Mouse (Mus musculus) limb, embryonic 10.5 days (tissue): ENCODE measurements at regions not wholly inside any gene's neighbourhood (a gene's known extent, or its start where the extent isn't known, plus 50 kb on each side); places are given as distances from the start of the nearest gene placed in this dataset.

Experiments
- DNase-seq: peaks from one replicate; pipeline ENCODE4 v3.0.0-alpha.2; 2017; ENCODE audit warnings: low spot score
- H3K27ac ChIP-seq: fragments of 300-500 bp; sonication (generic); 2 replicates; pipeline ENCODE4 v1.5.1; 2016; ENCODE audit warnings: mild to moderate bottlenecking
- H3K27me3 ChIP-seq: fragments of 300-500 bp; sonication (generic); 2 replicates; pipeline ENCODE4 v1.6.1; 2016; ENCODE audit warnings: low read depth, mild to moderate bottlenecking; ENCODE audit not compliant: poor library complexity, severe bottlenecking
- H3K36me3 ChIP-seq: fragments of 300-500 bp; sonication (generic); 2 replicates; pipeline ENCODE4 v1.6.1; 2016; ENCODE audit warnings: mild to moderate bottlenecking, moderate library complexity
- H3K4me1 ChIP-seq: fragments of 300-500 bp; sonication (generic); 2 replicates; pipeline ENCODE4 v1.6.1; 2016
- H3K4me3 ChIP-seq: fragments of 300-500 bp; sonication (generic); 2 replicates; pipeline ENCODE4 v1.5.1; 2016; ENCODE audit warnings: mild to moderate bottlenecking, moderate library complexity
- H3K9me3 ChIP-seq: fragments of 300-500 bp; sonication (generic); replicated peaks from 2 replicates; pipeline ENCODE4 v1.6.1; 2016; ENCODE audit warnings: mild to moderate bottlenecking
- WGBS: fragments of 180-500 bp; shearing (Covaris S2); methylation state at CpG from one replicate; pipeline ENCODE4 v1.1.7; 2016; 5-methylcytosine and 5-hydroxymethylcytosine counted together

DNA sequence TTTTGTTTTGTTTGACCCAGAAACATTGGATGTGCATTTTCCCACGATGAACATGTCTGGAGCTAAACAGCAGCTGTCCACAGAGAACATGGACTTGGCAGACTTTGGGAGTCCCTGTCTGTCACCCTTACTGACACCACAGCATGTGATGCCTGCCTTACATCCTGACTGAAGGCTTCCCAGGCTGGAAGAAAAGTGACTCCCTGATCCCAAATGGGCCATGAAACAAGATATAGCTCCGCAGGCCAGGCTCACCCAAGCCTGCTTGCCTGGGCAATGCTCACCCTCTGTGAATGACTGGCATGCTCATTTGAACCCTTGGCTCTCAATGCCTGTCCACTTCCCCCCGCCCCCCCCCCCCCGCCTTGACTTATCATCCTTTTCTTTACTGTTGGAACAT is 57.1 kb upstream of the Sfrp2 start:
- no peaks in the 10 kb centered on the region for H3K27me3 ChIP-seq
- no peak overlapping the region for H3K4me3 ChIP-seq
- WGBS, result 78% methylated on average over 4 of the region's 4 CpGs
- no peaks in the 10 kb centered on the region for H3K9me3 ChIP-seq
- no peaks in the 10 kb centered on the region for H3K36me3 ChIP-seq
- DNase-seq, result no peak
- peaks cover 37% of the 10 kb centered on the region for H3K4me1 ChIP-seq
- H3K27ac ChIP-seq, result no peak overlapping the region

DNA sequence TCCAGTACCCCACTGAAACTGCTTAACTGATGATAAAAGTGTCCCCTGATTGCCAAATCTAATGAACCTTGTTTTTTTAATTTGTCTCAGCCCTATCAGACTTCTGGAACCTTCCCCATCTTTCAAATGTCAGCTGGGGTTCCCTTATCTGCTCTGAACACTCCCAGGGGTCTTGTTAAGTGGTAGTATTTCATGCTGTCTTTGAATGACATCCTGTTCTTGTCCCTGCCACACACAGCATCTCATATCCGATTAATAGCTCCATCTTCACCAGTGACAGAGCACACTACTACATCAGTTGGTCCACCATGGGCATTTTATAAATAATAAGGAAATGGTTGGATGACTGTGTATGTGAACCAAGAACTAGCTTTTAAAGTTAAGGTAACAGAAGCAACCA is 56.6 kb upstream of the Sfrp2 start:
- Histone ChIP-seq H3K36me3 (no peaks in the 10 kb centered on the region), H3K9me3 (no peaks in the 10 kb centered on the region), H3K27me3 (no peaks in the 10 kb centered on the region), H3K4me3 (no peak overlapping the region), H3K27ac (no peak overlapping the region), H3K4me1 (peaks cover 37% of the 10 kb centered on the region)
- DNase-seq, result no peak
- 67% methylated on average over 1 of the region's 1 CpGs for WGBS

GRCm38 (mm10) chr3:83710995-83711541 is 55.1 kb upstream of the Sfrp2 start:
- Histone ChIP-seq H3K27ac (peak overlapping the region; percentile 50), H3K27me3 (no peaks in the 10 kb centered on the region), H3K36me3 (no peaks in the 10 kb centered on the region), H3K4me1 (peaks cover 40% of the 10 kb centered on the region), H3K9me3 (no peaks in the 10 kb centered on the region), H3K4me3 (no peak overlapping the region)
- no peak for DNase-seq
- WGBS, result 42% methylated on average over 10 of the region's 10 CpGs

GRCm38 (mm10) chr3:83712355-83712754 is 53.8 kb upstream of the Sfrp2 start:
- H3K9me3 ChIP-seq, result no peaks in the 10 kb centered on the region
- H3K27ac ChIP-seq, result no peak overlapping the region
- H3K4me3 ChIP-seq, result no peak overlapping the region
- peaks cover 42% of the 10 kb centered on the region for H3K4me1 ChIP-seq
- no peaks in the 10 kb centered on the region for H3K36me3 ChIP-seq
- 78% methylated on average over 2 of the region's 2 CpGs for WGBS
- no peak for DNase-seq
- no peaks in the 10 kb centered on the region for H3K27me3 ChIP-seq

GRCm38 (mm10) chr3:83714572-83714971 is 51.5 kb upstream of the Sfrp2 start:
- Histone ChIP-seq H3K9me3 (no peaks in the 10 kb centered on the region), H3K4me1 (peaks cover 44% of the 10 kb centered on the region), H3K4me3 (no peak overlapping the region), H3K27ac (no peak overlapping the region), H3K36me3 (no peaks in the 10 kb centered on the region), H3K27me3 (no peaks in the 10 kb centered on the region)
- no peak for DNase-seq
- 64% methylated on average over 6 of the region's 6 CpGs for WGBS
